Mouse (Mus musculus): ENCODE results near the gene Ntng2. TPM values are rescaled to one million over a fixed set of nuclear protein-coding genes. Genes with fewer than 3 reads are reported as not detected.

The Ntng2 gene
- polyA plus RNA-seq, 1 experiment from 2014 or later = 8.4 TPM

GRCm38 (mm10) chr2:29183266-29183924, 69.4 kb downstream of the Ntng2 start:
- ATAC-seq = no peak
- Histone ChIP-seq H3K36me3 (ENCODE audit: poor library complexity, severe bottlenecking) (peaks cover 39% of the 10 kb centered on the region), H3K9ac (no peak overlapping the region), H3K27me3 (no peaks in the 10 kb centered on the region), H3K4me3 (no peak overlapping the region), H3K9me3 (replicated peaks) (no peaks in the 10 kb centered on the region), H3K4me2 (no peak overlapping the region), H3K27ac (no peak overlapping the region), H3K4me1 (no peaks in the 10 kb centered on the region)
- 86% methylated on average over 6 of the region's 6 CpGs for WGBS

GRCm38 (mm10) chr2:29181111-29181510, 71.7 kb downstream of the Ntng2 start:
- H3K9ac ChIP-seq = no peak overlapping the region
- no peaks in the 10 kb centered on the region for H3K27me3 ChIP-seq

DNA sequence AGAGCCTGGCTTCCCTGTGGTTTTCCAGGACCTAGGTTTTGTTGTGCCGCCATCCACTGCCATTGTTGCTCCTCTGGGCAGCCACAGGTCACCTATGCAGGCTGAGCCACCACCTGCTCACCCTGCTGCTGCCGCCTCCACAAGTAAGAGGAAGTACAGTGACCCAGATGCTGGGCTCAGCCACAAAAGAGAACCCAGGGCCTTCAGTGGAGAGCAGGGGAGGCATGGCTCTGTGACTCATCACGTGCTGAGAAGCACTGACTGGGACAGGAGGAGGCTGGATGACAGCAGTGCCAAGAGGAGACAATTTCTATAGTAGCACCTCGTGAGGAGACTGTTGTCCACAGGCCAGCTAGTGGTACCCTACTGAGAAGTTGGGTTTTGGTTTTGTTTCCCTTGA, 73.0 kb downstream of the Ntng2 start:
- Histone ChIP-seq H3K9ac (no peak overlapping the region), H3K9me3 (replicated peaks) (no peaks in the 10 kb centered on the region), H3K36me3 (ENCODE audit: poor library complexity, severe bottlenecking) (peaks cover 71% of the 10 kb centered on the region), H3K4me2 (no peak overlapping the region), H3K4me3 (no peak overlapping the region), H3K4me1 (no peaks in the 10 kb centered on the region), H3K27me3 (no peaks in the 10 kb centered on the region), H3K27ac (no peak overlapping the region)
- 86% methylated on average over 4 of the region's 4 CpGs for WGBS
- no peak for ATAC-seq

More at GRCm38 (mm10) chr2:29181111-29181510, 71.7 kb downstream of the Ntng2 start:
- ATAC-seq = no peak
- H3K4me3 ChIP-seq = no peak overlapping the region
- peaks cover 61% of the 10 kb centered on the region for H3K36me3 ChIP-seq (ENCODE audit: poor library complexity, severe bottlenecking)
- H3K9me3 ChIP-seq (replicated peaks) = no peaks in the 10 kb centered on the region
- H3K27ac ChIP-seq = no peak overlapping the region
- H3K4me2 ChIP-seq = no peak overlapping the region
- H3K4me1 ChIP-seq = no peaks in the 10 kb centered on the region
- 85% methylated on average over 2 of the region's 2 CpGs for WGBS

GRCm38 (mm10) chr2:29174887-29175286, 77.9 kb downstream of the Ntng2 start:
- H3K4me3 ChIP-seq = no peak overlapping the region
- no peak overlapping the region for H3K9ac ChIP-seq
- peaks cover 87% of the 10 kb centered on the region for H3K36me3 ChIP-seq (ENCODE audit: poor library complexity, severe bottlenecking)
- no peak overlapping the region for H3K27ac ChIP-seq
- H3K4me1 ChIP-seq = no peaks in the 10 kb centered on the region
- 95% methylated on average over 3 of the region's 3 CpGs for WGBS
- H3K27me3 ChIP-seq = no peaks in the 10 kb centered on the region
- no peaks in the 10 kb centered on the region for H3K9me3 ChIP-seq (replicated peaks)
- no peak for ATAC-seq
- H3K4me2 ChIP-seq = no peak overlapping the region

DNA sequence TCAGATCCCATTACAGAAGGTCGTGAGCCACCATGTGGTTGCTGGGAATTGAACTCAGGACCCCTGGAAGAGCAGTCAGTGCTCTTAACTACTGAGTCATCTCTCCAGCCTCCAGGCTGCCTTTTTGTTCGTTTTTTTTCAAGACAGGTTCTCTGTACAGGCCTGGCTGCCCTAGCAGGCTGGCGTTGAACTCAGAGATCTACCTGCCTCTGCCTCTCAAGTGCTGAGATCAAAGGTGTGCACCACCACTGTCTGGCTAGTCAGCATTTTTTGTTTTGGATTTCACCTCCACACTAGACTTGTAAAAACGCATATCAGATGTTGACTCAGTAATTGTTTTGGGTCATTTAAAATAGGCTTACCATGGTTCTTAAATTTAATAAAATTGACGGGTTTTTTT, 84.7 kb downstream of the Ntng2 start:
- no peak overlapping the region for H3K4me3 ChIP-seq
- ATAC-seq = no peak
- peaks cover 75% of the 10 kb centered on the region for H3K36me3 ChIP-seq (ENCODE audit: poor library complexity, severe bottlenecking)
- 96% methylated on average over 5 of the region's 5 CpGs for WGBS
- no peak overlapping the region for H3K9ac ChIP-seq
- H3K4me1 ChIP-seq = no peaks in the 10 kb centered on the region
- H3K27ac ChIP-seq = no peak overlapping the region
- H3K27me3 ChIP-seq = no peaks in the 10 kb centered on the region
- no peaks in the 10 kb centered on the region for H3K9me3 ChIP-seq (replicated peaks)
- H3K4me2 ChIP-seq = no peak overlapping the region

- H3K4me3 ChIP-seq = no peak overlapping the region
- H3K9ac ChIP-seq = no peak overlapping the region
- no peaks in the 10 kb centered on the region for H3K4me1 ChIP-seq
- H3K27me3 ChIP-seq = no peaks in the 10 kb centered on the region
- ATAC-seq = no peak
- H3K36me3 ChIP-seq (ENCODE audit: poor library complexity, severe bottlenecking) = peaks cover 89% of the 10 kb centered on the region
- no peak overlapping the region for H3K4me2 ChIP-seq
- no peak overlapping the region for H3K27ac ChIP-seq
- H3K9me3 ChIP-seq (replicated peaks) = no peaks in the 10 kb centered on the region
- WGBS = 67% methylated on average over 2 of the region's 2 CpGs
Measured at GRCm38 (mm10) chr2:29151941-29152340, 100.9 kb downstream of the Ntng2 start.

Other genes with a start within 250 kb of the Ntng2 start
- gene Cfap77, start 197.9 kb downstream of the Ntng2 start, polyA plus RNA-seq (2015; fragmentation: Nextera tagmentation; extraction: Ambion mirVana) = 0.25 TPM in 2 replicates
- 10.2 and 11.1 TPM in 2 replicates for gene Ttf1, start 192.7 kb downstream of the Ntng2 start, polyA plus RNA-seq (2015; fragmentation: Nextera tagmentation; extraction: Ambion mirVana)
- gene Setx, start 128.8 kb downstream of the Ntng2 start, polyA plus RNA-seq (2015; fragmentation: Nextera tagmentation; extraction: Ambion mirVana) = 14.0 and 14.7 TPM in 2 replicates
- 98.0 and 100 TPM in 2 replicates for gene Med27, start 93.8 kb upstream of the Ntng2 start, polyA plus RNA-seq (2015; fragmentation: Nextera tagmentation; extraction: Ambion mirVana)